Mouse (Mus musculus) bone marrow, adult 2 months (tissue): ENCODE measurements around the gene Gm4969.
A peak's percentile ranks its signal among the peaks of the same experiment; 100 is the strongest.

ENCODE experiments used
- CTCF ChIP-seq: fragments of 200-500 bp; IDR thresholded peaks from 2 replicates; pipeline ENCODE4 v1.5.1; 2011; ENCODE audit warnings: low read length, control low read depth; ENCODE audit not compliant: control insufficient read depth, insufficient read depth
- POLR2A ChIP-seq: fragments of 200-500 bp; IDR thresholded peaks from 2 replicates; pipeline ENCODE4 v1.6.1; 2011; ENCODE audit warnings: low read depth, mild to moderate bottlenecking, control low read depth, low read length, borderline replicate concordance; ENCODE audit not compliant: control insufficient read depth

GRCm38 (mm10) chr7:19068707-19069106, 49.5 kb downstream of the Gm4969 start:
- peak; percentile 74 for TF ChIP-seq CTCF
- no peak for TF ChIP-seq POLR2A
